Mouse (Mus musculus) left cerebral cortex, adult 11 months (tissue): ENCODE measurements around the gene Stx12.
"Not testable (repeated sequence)": the region's sequence is repeated elsewhere in the genome, so short reads cannot be mapped to it uniquely, and the experiment has no call there.

Experiments used
- DNase-seq: peaks from one replicate; pipeline ENCODE4 v3.0.0; 2022; ENCODE audit warnings: low spot score

Stx12 gene

DNA sequence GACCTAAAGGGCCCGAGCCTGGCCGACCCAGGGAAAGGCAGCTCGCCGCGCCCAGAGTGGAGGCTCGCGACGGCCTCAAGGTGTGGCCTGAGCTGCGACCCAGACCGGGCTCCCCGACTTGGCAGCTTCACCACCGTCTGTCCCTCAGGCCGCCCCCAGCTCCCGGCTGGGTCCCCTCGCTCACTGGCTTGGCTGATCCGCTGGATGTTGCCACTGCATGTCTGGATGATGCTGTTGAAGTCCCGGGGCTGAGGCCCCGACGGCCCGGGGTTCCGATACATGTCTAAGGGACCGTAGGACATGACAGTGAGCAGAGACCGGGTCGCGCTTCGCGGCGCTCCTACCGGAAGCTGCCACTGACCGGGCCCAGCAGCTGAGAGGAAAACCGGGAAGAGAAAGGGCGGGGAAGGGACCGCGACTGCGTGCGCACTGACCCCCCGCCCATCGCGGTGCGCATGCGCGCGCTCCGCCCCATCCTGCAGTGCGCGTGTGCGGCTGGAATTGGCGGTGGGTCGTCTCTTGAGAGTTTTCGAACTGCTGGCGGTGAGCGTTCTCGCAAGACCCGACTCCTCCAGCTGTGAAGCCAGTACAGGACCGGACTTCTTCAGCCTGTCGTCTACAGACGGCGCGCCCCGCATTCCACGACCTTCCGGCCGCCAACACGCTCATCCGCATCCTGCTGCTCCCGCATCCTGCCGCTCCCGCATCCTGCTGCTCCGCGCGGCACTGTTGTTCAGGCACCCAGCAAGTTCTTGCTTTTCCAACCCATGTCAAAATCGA, at the start of gene Stx12:
TSS of gene Stx12 (minus strand) at position 446 of the 780 bp plus-strand sequence.
- DNase-seq, result peak; percentile 81

GRCm38 (mm10) chr4:132932752-132933404, 48.6 kb upstream of the Stx12 start:
- no peak for DNase-seq

GRCm38 (mm10) chr4:132930784-132931183, 46.5 kb upstream of the Stx12 start:
- DNase-seq, result no peak

GRCm38 (mm10) chr4:132926520-132926919, 42.2 kb upstream of the Stx12 start:
- not testable (repeated sequence) for DNase-seq

DNA sequence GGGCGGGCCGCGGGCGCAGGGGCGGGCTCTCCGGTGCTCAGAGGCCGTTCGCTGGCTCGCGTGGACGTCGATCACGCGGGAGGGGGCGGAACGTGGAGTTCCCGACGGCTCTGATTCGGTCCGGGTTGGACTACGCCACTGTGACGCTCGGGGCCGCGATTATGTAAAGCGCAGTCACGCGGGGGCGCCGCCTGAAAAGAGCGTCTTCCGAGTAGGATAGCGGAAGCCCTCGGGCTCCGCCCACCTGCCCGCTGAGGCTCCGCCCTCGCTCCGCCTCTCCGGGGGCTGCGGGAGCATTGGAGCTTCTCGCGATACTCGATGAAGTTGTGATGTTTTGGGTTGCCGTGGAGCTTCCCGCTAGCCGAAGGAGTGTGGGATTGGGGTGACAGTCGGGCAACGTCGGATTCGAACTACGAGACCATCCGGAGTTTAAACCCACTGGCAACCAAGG, 38.3 kb upstream of the Stx12 start, which contains the start of gene Fam76a:
TSS of gene Fam76a (minus strand) at position 1 of the 451 bp plus-strand sequence.
- DNase-seq, result peak; percentile 100

GRCm38 (mm10) chr4:132922061-132922530, 37.8 kb upstream of the Stx12 start:
- DNase-seq, result no peak

- DNase-seq, result no peak
Measured at GRCm38 (mm10) chr4:132921488-132921887, 37.2 kb upstream of the Stx12 start.

GRCm38 (mm10) chr4:132920171-132920570, 35.9 kb upstream of the Stx12 start:
- DNase-seq, result no peak

- DNase-seq, result not testable (repeated sequence)
Measured at GRCm38 (mm10) chr4:132918493-132918892, 34.2 kb upstream of the Stx12 start.

GRCm38 (mm10) chr4:132912156-132912555, 27.8 kb upstream of the Stx12 start:
- DNase-seq, result no peak

- DNase-seq, result no peak
Measured at GRCm38 (mm10) chr4:132905843-132906360, 21.6 kb upstream of the Stx12 start.

DNA sequence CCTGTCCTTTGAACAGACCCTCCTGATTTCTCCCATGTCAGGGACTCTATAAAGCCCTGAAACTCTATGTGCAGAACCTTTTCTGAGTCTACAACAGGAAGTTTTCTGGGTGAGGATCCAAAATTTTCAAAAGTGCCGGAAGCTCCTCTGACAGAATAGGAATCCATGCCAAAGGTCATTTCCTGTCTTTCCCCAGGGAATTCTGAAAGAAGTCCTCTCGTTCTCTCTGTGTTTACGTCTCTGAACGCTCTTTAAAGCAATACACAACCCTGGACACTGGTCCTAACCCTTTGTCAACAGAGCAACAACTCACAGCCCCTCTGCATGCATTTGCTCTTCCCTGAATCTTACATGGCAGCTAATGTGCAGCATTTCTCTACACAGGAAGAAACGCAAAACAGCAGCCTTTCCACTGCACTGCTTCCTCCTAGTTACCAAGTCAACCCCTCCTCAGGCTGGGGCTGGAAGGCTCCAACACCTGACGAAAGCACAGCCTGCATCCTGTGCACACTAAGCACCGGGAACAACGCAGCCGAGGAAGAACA, 20.5 kb upstream of the Stx12 start:
- no peak for DNase-seq

DNA sequence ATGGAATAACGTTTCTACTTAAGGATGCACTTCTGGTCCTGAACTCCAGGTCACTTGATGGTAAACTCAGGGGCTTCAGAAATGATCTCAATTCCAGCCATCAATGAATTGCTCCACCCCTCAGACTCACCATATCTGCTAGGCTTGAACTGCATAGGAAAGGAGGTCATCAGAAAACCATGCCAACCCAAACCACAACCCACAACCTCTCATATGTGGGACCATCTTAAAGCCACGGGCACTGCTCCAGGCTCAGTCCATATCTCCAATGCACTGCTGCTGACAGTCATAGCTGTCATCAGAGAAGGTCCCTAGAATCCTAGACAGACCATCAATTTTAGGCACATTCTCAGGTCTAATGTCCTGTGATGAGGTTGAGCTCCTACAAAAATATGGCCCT, 19.8 kb upstream of the Stx12 start:
- no peak for DNase-seq

DNA sequence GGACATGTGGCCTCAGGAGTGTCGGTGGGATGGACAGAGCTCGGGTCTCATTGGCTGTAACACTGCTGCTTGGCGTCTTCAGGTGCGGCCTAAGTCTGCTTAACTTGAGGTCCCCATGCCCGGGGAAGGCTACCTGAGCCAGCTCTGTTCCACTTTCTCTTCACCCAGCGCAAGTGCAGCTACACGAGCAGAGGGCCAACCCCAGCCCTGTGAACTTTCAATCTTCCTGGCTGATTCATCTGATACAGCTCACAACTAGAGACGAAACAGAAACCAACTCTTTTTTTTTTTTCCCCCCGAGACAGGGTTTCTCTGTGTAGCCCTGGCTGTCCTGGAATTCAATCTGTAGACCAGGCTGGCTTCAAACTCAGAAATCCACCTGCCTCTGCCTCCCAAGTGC, 13.9 kb upstream of the Stx12 start:
- DNase-seq, result no peak

GRCm38 (mm10) chr4:132894402-132894801, 10.1 kb upstream of the Stx12 start:
- DNase-seq, result no peak

DNA sequence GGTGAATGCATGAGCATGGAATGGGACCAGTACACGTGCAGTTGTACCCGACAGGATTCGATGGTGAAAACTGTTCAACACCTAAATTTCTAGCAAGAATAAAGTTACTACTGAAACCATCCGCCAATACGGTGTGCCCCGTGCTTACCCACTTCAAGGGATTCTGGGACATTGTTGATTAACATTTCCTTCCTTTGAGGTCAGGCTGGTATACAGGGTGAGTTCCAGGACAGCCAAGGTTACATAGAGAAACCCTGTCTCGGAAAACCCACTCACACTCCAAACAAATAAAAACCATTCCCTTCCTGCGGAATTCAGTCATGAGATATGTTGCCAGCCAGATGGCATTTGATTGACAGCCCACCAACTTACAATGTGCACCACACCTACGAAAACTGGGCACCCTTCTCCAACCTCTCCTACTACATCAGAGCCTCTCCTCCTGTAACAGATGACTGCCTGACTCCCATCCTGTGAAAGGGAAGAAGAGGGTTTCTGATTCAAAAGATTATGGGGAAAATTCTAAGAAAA, 600 bp upstream of the Stx12 start:
- DNase-seq, result no peak

- DNase-seq, result no peak
Measured at GRCm38 (mm10) chr4:132883561-132884063, 697 bp downstream of the Stx12 start.

DNA sequence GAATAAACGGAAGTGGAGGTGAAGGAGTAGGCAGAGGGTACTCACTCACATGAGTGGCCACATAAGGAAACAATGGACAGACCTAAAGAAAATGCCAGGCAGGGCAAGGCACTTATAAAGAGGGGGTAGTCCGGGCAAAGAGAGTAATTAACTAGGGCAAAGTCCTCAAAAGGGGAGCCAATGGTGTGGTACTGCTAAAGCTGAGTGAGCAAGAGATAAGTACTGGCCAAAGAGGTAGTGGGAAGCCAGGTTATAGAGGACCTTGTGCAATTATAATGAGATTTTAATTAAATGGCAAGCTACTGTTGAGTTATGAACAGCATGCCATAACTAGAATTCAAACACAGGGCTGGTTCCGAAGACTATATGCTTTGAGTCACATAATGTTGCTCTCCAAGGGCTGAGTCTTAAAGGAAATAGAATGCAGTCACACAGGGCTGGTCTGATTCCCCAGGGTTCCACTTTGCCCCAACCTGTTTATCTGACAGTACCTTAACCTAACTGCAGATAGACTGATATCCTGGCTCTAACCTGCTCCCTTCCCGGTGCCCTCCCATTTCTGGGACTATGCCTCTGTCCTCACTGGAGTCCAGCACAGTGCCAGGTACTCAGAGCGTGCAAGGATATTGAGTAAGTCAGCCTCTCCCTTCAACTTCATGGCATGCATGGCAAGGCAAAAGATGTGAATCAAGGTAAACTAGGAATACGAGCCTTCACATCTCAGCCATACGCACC, 9.8 kb downstream of the Stx12 start:
- DNase-seq, result no peak

- no peak for DNase-seq
Measured at GRCm38 (mm10) chr4:132873481-132874362, 10.6 kb downstream of the Stx12 start.

DNA sequence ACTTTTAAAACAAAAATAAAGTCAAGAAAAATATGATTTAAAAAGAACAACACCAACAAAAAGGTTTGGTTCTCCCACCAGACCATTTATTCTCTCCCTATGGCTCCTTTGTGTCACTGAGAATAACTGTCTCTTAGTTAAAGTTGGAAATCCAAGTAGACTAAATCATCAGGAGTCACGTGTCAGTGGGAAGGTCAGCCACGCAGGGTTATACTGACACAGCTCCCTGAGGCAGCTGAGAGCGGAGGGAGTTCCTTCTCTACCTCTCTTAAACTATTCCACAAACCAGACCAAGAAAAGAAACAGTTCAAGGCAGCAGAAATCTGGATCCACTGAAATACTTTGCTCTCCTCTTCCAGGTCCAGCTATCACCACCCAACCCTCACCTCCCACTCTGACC, 13.2 kb downstream of the Stx12 start:
- no peak for DNase-seq
